Mouse (Mus musculus): ENCODE data around the gene Eef1akmt3. TPM values are rescaled to one million over a fixed set of nuclear protein-coding genes. Genes with fewer than 3 reads are reported as not detected.

The Eef1akmt3 gene
- polyA plus RNA-seq, 1 experiment from 2014 or later = 0.05 TPM

GRCm38 (mm10) chr10:127071203-127071602, 29.9 kb upstream of the Eef1akmt3 start:
- Histone ChIP-seq H3K4me2 (ENCODE audit: low read depth, low read length) (peak overlapping the region; percentile 92), H3K9me3 (ENCODE audit: low read length) (no peaks in the 10 kb centered on the region), H3K36me3 (replicated peaks; ENCODE audit: insufficient read depth, low read length) (peaks cover 19% of the 10 kb centered on the region), H3K27me3 (ENCODE audit: insufficient read depth, low read length) (no peaks in the 10 kb centered on the region), H3K9ac (replicated peaks) (peak overlapping the region; percentile 72; the same call in 1 of the 2 replicates), H3K4me1 (ENCODE audit: insufficient read depth) (peaks cover 38% of the 10 kb centered on the region), H3K4me3 (ENCODE audit: low read depth, low read length) (peak overlapping the region; percentile 72; the same call in 1 of the 2 replicates), H3K27ac (ENCODE audit: low read depth) (peak overlapping the region; percentile 91; the same call in 1 of the 2 replicates)
- no peak for TF ChIP-seq EP300 (IDR thresholded peaks at IDR 0.05; ENCODE audit: low read depth)
- TF ChIP-seq CTCF (IDR thresholded peaks at IDR 0.05; ENCODE audit: low read depth) = no peak
- peak; percentile 47 for DNase-seq
- WGBS (ENCODE audit: insufficient replicate concordance) = 55% methylated on average over 9 of the region's 9 CpGs
- ATAC-seq = peak; percentile 38

- Histone ChIP-seq H3K4me2 (ENCODE audit: low read depth, low read length) (peak within 1 kb of the TSS; percentile 92), H3K27me3 (ENCODE audit: insufficient read depth, low read length) (no peaks in the 10 kb centered on the region), H3K9ac (replicated peaks) (peak within 1 kb of the TSS; percentile 72), H3K27ac (ENCODE audit: low read depth) (peak within 1 kb of the TSS; percentile 91), H3K36me3 (replicated peaks; ENCODE audit: insufficient read depth, low read length) (peaks cover 27% of the 10 kb centered on the region), H3K4me1 (ENCODE audit: insufficient read depth) (peaks cover 33% of the 10 kb centered on the region), H3K9me3 (ENCODE audit: low read length) (no peaks in the 10 kb centered on the region), H3K4me3 (ENCODE audit: low read depth, low read length) (peak within 1 kb of the TSS; percentile 72)
- 1% methylated on average over 36 of the region's 36 CpGs for WGBS (ENCODE audit: insufficient replicate concordance)
- peak; percentile 84 for DNase-seq
- peak; percentile 79 for ATAC-seq
- TF ChIP-seq CTCF (IDR thresholded peaks at IDR 0.05; ENCODE audit: low read depth) = no peak
- TF ChIP-seq EP300 (IDR thresholded peaks at IDR 0.05; ENCODE audit: low read depth) = peak; percentile 44
Observed at GRCm38 (mm10) chr10:127070190-127071121, 29.1 kb upstream of the Eef1akmt3 start, which contains the start of gene Tspan31. Gene Tspan31 (minus strand): TSS chr10:127070264.

- Histone ChIP-seq H3K36me3 (replicated peaks; ENCODE audit: insufficient read depth, low read length) (peaks cover 30% of the 10 kb centered on the region), H3K4me2 (ENCODE audit: low read depth, low read length) (peak overlapping the region; percentile 92), H3K4me1 (ENCODE audit: insufficient read depth) (peaks cover 36% of the 10 kb centered on the region), H3K27me3 (ENCODE audit: insufficient read depth, low read length) (no peaks in the 10 kb centered on the region), H3K27ac (ENCODE audit: low read depth) (peak overlapping the region; percentile 91), H3K9ac (replicated peaks) (peak overlapping the region; percentile 72), H3K9me3 (ENCODE audit: low read length) (no peaks in the 10 kb centered on the region), H3K4me3 (ENCODE audit: low read depth, low read length) (peak overlapping the region; percentile 72)
- ATAC-seq (peak; percentile 17; the same call in 1 of the 2 replicates), DNase-seq (peak; percentile 36)
- TF ChIP-seq EP300 (IDR thresholded peaks at IDR 0.05; ENCODE audit: low read depth) (no peak), CTCF (IDR thresholded peaks at IDR 0.05; ENCODE audit: low read depth) (no peak)
- 7% methylated on average over 30 of the region's 30 CpGs for WGBS (ENCODE audit: insufficient replicate concordance)
Observed at GRCm38 (mm10) chr10:127069281-127070189, 28.2 kb upstream of the Eef1akmt3 start.

- no peaks in the 10 kb centered on the region for H3K9me3 ChIP-seq (ENCODE audit: low read length)
- peak overlapping the region; percentile 91 for H3K27ac ChIP-seq (ENCODE audit: low read depth)
- no peak for TF ChIP-seq EP300 (IDR thresholded peaks at IDR 0.05; ENCODE audit: low read depth)
- no peak for TF ChIP-seq CTCF (IDR thresholded peaks at IDR 0.05; ENCODE audit: low read depth)
- H3K4me2 ChIP-seq (ENCODE audit: low read depth, low read length) = peak overlapping the region; percentile 92
- H3K4me1 ChIP-seq (ENCODE audit: insufficient read depth) = peaks cover 40% of the 10 kb centered on the region
- WGBS (ENCODE audit: insufficient replicate concordance) = 41% methylated on average over 9 of the region's 9 CpGs
- peak overlapping the region; percentile 72 for H3K9ac ChIP-seq (replicated peaks)
- H3K4me3 ChIP-seq (ENCODE audit: low read depth, low read length) = peak overlapping the region; percentile 72; the same call in 1 of the 2 replicates
- DNase-seq (peak; percentile 15), ATAC-seq (no peak)
- H3K36me3 ChIP-seq (replicated peaks; ENCODE audit: insufficient read depth, low read length) = peaks cover 30% of the 10 kb centered on the region
- no peaks in the 10 kb centered on the region for H3K27me3 ChIP-seq (ENCODE audit: insufficient read depth, low read length)
Observed at GRCm38 (mm10) chr10:127068360-127069038, 27.2 kb upstream of the Eef1akmt3 start.

- Histone ChIP-seq H3K4me1 (ENCODE audit: insufficient read depth) (peaks cover 47% of the 10 kb centered on the region), H3K27me3 (ENCODE audit: insufficient read depth, low read length) (peaks cover 3% of the 10 kb centered on the region), H3K4me2 (ENCODE audit: low read depth, low read length) (no peak overlapping the region), H3K36me3 (replicated peaks; ENCODE audit: insufficient read depth, low read length) (peaks cover 30% of the 10 kb centered on the region), H3K9ac (replicated peaks) (no peak overlapping the region), H3K27ac (ENCODE audit: low read depth) (peak overlapping the region; percentile 58), H3K9me3 (ENCODE audit: low read length) (no peaks in the 10 kb centered on the region), H3K4me3 (ENCODE audit: low read depth, low read length) (no peak overlapping the region)
- 78% methylated on average over 14 of the region's 14 CpGs for WGBS (ENCODE audit: insufficient replicate concordance)
- no peak for ATAC-seq
- TF ChIP-seq EP300 (IDR thresholded peaks at IDR 0.05; ENCODE audit: low read depth) (no peak), CTCF (IDR thresholded peaks at IDR 0.05; ENCODE audit: low read depth) (no peak)
- DNase-seq = peak; percentile 14
Observed at GRCm38 (mm10) chr10:127066519-127067018, 25.3 kb upstream of the Eef1akmt3 start.

All from liver, postnatal 0 days (tissue).